Mouse (Mus musculus): ENCODE results near the gene Tbx4. TPM values are rescaled to one million over a fixed set of nuclear protein-coding genes. Genes with fewer than 3 reads are reported as not detected.

Gene Tbx4
- total RNA-seq, 2 experiments from 2014 or later, result 0.23 to 0.32 TPM

- DNase-seq (ENCODE audit: low spot score in 2 of 2), result no peak
- intact Hi-C loops (cut with DNase I), result no loop called here
These were observed 7.9 kb downstream of the Tbx4 start for GRCm38 (mm10) chr11:85894136-85894530.

- intact Hi-C loops (cut with DNase I), result no loop called here
- DNase-seq (ENCODE audit: low spot score in 2 of 2), result no peak
These were observed 8.7 kb downstream of the Tbx4 start for GRCm38 (mm10) chr11:85894731-85895545.

- intact Hi-C loops (cut with DNase I), result no loop called here
- no peak for DNase-seq (ENCODE audit: low spot score in 2 of 2)
These were observed 10.2 kb downstream of the Tbx4 start for GRCm38 (mm10) chr11:85896335-85896985.

GRCm38 (mm10) chr11:85900291-85900690 is 14.1 kb downstream of the Tbx4 start:
- intact Hi-C loops (cut with DNase I), result no loop called here
- DNase-seq (ENCODE audit: low spot score in 2 of 2), result no peak

GRCm38 (mm10) chr11:85909514-85909913 is 23.3 kb downstream of the Tbx4 start:
- DNase-seq (ENCODE audit: low spot score in 2 of 2), result no peak
- intact Hi-C loops (cut with DNase I), result no loop called here

- no peak for DNase-seq (ENCODE audit: low spot score in 2 of 2)
- intact Hi-C loops (cut with DNase I), result no loop called here
These were observed 23.9 kb downstream of the Tbx4 start for GRCm38 (mm10) chr11:85910133-85910532.

- intact Hi-C loops (cut with DNase I), result no loop called here
- DNase-seq (ENCODE audit: low spot score in 2 of 2), result no peak
These were observed 27.3 kb downstream of the Tbx4 start for GRCm38 (mm10) chr11:85913506-85913905.

- no peak for DNase-seq (ENCODE audit: low spot score in 2 of 2)
- intact Hi-C loops (cut with DNase I), result no loop called here
These were observed 31.1 kb downstream of the Tbx4 start for GRCm38 (mm10) chr11:85917091-85917992.

- DNase-seq (ENCODE audit: low spot score in 2 of 2), result no peak
- intact Hi-C loops (cut with DNase I), result no loop called here
These were observed 31.7 kb downstream of the Tbx4 start for GRCm38 (mm10) chr11:85917993-85918325.

- no peak for DNase-seq (ENCODE audit: low spot score in 2 of 2)
- intact Hi-C loops (cut with DNase I), result no loop called here
These were observed 32.2 kb downstream of the Tbx4 start for GRCm38 (mm10) chr11:85918388-85918940.

- intact Hi-C loops (cut with DNase I), result no loop called here
- DNase-seq (ENCODE audit: low spot score in 2 of 2), result peak; percentile 8 to 32
These were observed 39.1 kb downstream of the Tbx4 start for GRCm38 (mm10) chr11:85925294-85925743.

GRCm38 (mm10) chr11:85926287-85926764 is 40.1 kb downstream of the Tbx4 start:
- DNase-seq (ENCODE audit: low spot score in 2 of 2), result no peak
- intact Hi-C loops (cut with DNase I), result no loop called here

- intact Hi-C loops (cut with DNase I), result no loop called here
- DNase-seq (ENCODE audit: low spot score in 2 of 2), result no peak
These were observed 41.9 kb downstream of the Tbx4 start for GRCm38 (mm10) chr11:85928106-85928505.

- intact Hi-C loops (cut with DNase I), result no loop called here
- DNase-seq (ENCODE audit: low spot score in 2 of 2), result no peak
These were observed 43.4 kb downstream of the Tbx4 start for GRCm38 (mm10) chr11:85929651-85930050.

- intact Hi-C loops (cut with DNase I), result no loop called here
- DNase-seq (ENCODE audit: low spot score in 2 of 2), result no peak
These were observed 55.8 kb downstream of the Tbx4 start for GRCm38 (mm10) chr11:85941785-85942570.

GRCm38 (mm10) chr11:85948765-85949164 is 62.5 kb downstream of the Tbx4 start:
- intact Hi-C loops (cut with DNase I), result loop anchor here (5.0 kb wide), 1 partner anchor 76 kb away; no protein-coding TSS in a partner anchor
- no peak for DNase-seq (ENCODE audit: low spot score in 2 of 2)

GRCm38 (mm10) chr11:85949749-85950148 is 63.5 kb downstream of the Tbx4 start:
- DNase-seq (ENCODE audit: low spot score in 2 of 2), result no peak
- intact Hi-C loops (cut with DNase I), result loop anchor here (5.0 kb wide), 1 partner anchor 77 kb away; no protein-coding TSS in a partner anchor

GRCm38 (mm10) chr11:85952538-85952937 is 66.3 kb downstream of the Tbx4 start:
- intact Hi-C loops (cut with DNase I), result no loop called here
- no peak for DNase-seq (ENCODE audit: low spot score in 2 of 2)

- peak in 1 of 2 experiments; percentile 2 for DNase-seq (ENCODE audit: low spot score in 2 of 2)
- intact Hi-C loops (cut with DNase I), result no loop called here
These were observed 69.4 kb downstream of the Tbx4 start for GRCm38 (mm10) chr11:85955611-85956010.
